In the genomic region with DNA sequence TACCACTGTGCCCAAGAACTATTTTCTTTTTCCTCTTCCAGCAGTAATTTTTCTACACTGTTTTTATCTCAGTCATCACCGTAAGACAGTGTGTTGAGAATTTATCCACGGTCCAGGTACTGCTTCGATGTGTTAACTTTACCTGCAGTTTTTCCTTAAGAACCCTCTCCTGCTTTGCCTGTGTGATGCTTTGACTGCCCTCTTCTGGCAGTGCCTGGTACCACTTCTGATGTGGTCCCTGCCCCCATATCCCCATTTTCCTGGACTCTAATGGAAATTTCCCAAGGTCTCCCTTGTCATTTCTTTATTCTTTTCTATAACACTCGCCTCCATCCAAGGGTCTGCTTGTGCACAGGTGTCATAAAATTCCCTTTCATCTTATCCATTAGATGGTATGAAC, we compare ENCODE assay signal across 8 mouse cellular contexts. TPM values are rescaled to one million over a fixed set of nuclear protein-coding genes. Genes with fewer than 3 reads are reported as not detected.
DNase-seq lines count a peak whose midpoint lies in the region; ATAC-seq and TF ChIP-seq lines count a peak whose summit lies in the region.

No protein-coding gene starts in this region.

- ATAC-seq in kidney, embryonic 14.5 days (ENCODE audit: low FRiP score, low TSS enrichment), result no peak
- ATAC-seq in activated CD4-positive, CD25-positive, alpha-beta regulatory T cell, adult 4 months, result no peak

- 37% methylated on average over 4 of the region's 4 CpGs for WGBS in kidney, adult 2 months
- 51% methylated on average over 4 of the region's 4 CpGs for WGBS in kidney, embryonic 14.5 days
- 34% methylated on average over 4 of the region's 4 CpGs for WGBS in bone marrow, adult 2 months

- H3K36me3 ChIP-seq in kidney, adult 2 months (ENCODE audit: control insufficient read depth, insufficient read depth, low read length), result no peaks in the 10 kb centered on the region
- no peaks in the 10 kb centered on the region for H3K36me3 ChIP-seq in kidney, embryonic 14.5 days (ENCODE audit: control insufficient read depth, insufficient read depth, low read length)
- H3K36me3 ChIP-seq in ES-E14 (ENCODE audit: control insufficient read depth, insufficient read depth, low read length, poor library complexity, severe bottlenecking), result no peaks in the 10 kb centered on the region

- H3K9me3 ChIP-seq in kidney, embryonic 14.5 days (ENCODE audit: control insufficient read depth, low read length), result no peaks in the 10 kb centered on the region
- no peaks in the 10 kb centered on the region for H3K9me3 ChIP-seq in ES-E14 (ENCODE audit: control insufficient read depth, insufficient read depth, low read depth, low read length)

- H3K4me2 ChIP-seq in kidney, embryonic 14.5 days (replicated peaks; ENCODE audit: low read depth, low read length), result no peak overlapping the region

- in situ Hi-C loops in ES-E14 (cut with MboI; ENCODE audit: low sequenced_read_pairs in 2 of 2, unreplicated experiment in 2 of 2), result no loop called here

- TF ChIP-seq POLR2A in kidney, adult 2 months (IDR thresholded peaks at IDR 0.05; ENCODE audit: low read depth, low read length), result no peak
- no peak for TF ChIP-seq POLR2A in bone marrow, adult 2 months (IDR thresholded peaks at IDR 0.05; ENCODE audit: borderline replicate concordance, control insufficient read depth, low read depth, low read length)

- H3K27me3 ChIP-seq in kidney, adult 2 months (replicated peaks; ENCODE audit: control insufficient read depth, insufficient read depth, low read length), result no peaks in the 10 kb centered on the region
- H3K27me3 ChIP-seq in kidney, embryonic 14.5 days (ENCODE audit: control insufficient read depth, insufficient read depth, low read length), result no peaks in the 10 kb centered on the region

- H3K4me1 ChIP-seq in kidney, adult 2 months (ENCODE audit: control insufficient read depth, insufficient read depth, low read length), result peaks cover 7% of the 10 kb centered on the region; the same call in 1 of the 2 replicates
- peaks cover 4% of the 10 kb centered on the region; the same call in 1 of the 2 replicates for H3K4me1 ChIP-seq in kidney, embryonic 14.5 days (ENCODE audit: control insufficient read depth, insufficient read depth, low read length)
- no peaks in the 10 kb centered on the region for H3K4me1 ChIP-seq in ES-E14 (ENCODE audit: control insufficient read depth in 2 of 2, insufficient read depth in 2 of 2, low read length in 2 of 2, poor library complexity in 1 of 2)
- H3K4me1 ChIP-seq in bone marrow, adult 2 months (ENCODE audit: control insufficient read depth, insufficient read depth, low read length), result peaks cover 2% of the 10 kb centered on the region; the same call in 1 of the 2 replicates

- H3K9ac ChIP-seq in kidney, embryonic 14.5 days (ENCODE audit: low read depth, low read length), result no peak overlapping the region
- no peak overlapping the region for H3K9ac ChIP-seq in ES-E14 (ENCODE audit: insufficient read depth, low read depth, low read length, poor library complexity, severe bottlenecking)

- no peak overlapping the region for H3K27ac ChIP-seq in kidney, adult 2 months (ENCODE audit: insufficient read depth, low read depth, low read length)
- no peak overlapping the region for H3K27ac ChIP-seq in kidney, embryonic 14.5 days (ENCODE audit: low read depth, low read length)
- H3K27ac ChIP-seq in ES-E14 (ENCODE audit: insufficient read depth, low read depth, low read length, poor library complexity, severe bottlenecking), result no peak overlapping the region
- H3K27ac ChIP-seq in bone marrow, adult 2 months (ENCODE audit: control insufficient read depth, insufficient read depth, low read depth, low read length, poor library complexity), result no peak overlapping the region

- no peak overlapping the region for H3K4me3 ChIP-seq in kidney, adult 2 months (ENCODE audit: insufficient read depth, low read depth, low read length)
- H3K4me3 ChIP-seq in kidney, embryonic 14.5 days (ENCODE audit: low read length), result no peak overlapping the region
- no peak overlapping the region for H3K4me3 ChIP-seq in ES-E14 (ENCODE audit: insufficient read depth in 1 of 2, low read depth in 1 of 2, low read length in 2 of 2, poor library complexity in 1 of 2, severe bottlenecking in 1 of 2)
- no peak overlapping the region for H3K4me3 ChIP-seq in bone marrow, adult 2 months (replicated peaks; ENCODE audit: control insufficient read depth, low read depth, low read length)

- peak; percentile 66 for DNase-seq in kidney, adult 2 months
- DNase-seq in ES-E14 (ENCODE audit: low read depth, low spot score), result peak; percentile 41
- DNase-seq in forelimb bud, embryonic 11.5 days (ENCODE audit: low read depth, low spot score), result peak; percentile 40
- peak; percentile 55 to 69 for DNase-seq in left cerebral cortex, adult 18-20 months (ENCODE audit: low spot score in 2 of 2)
- DNase-seq in right cerebral cortex, postnatal 10 days (ENCODE audit: low spot score in 2 of 2), result peak; percentile 42 to 57

- peak; percentile 71 for TF ChIP-seq CTCF in kidney, adult 2 months (conservative IDR thresholded peaks at IDR 0.05; ENCODE audit: insufficient read depth, insufficient read length, low read depth, low read length)
- TF ChIP-seq CTCF in bone marrow, adult 2 months (IDR thresholded peaks at IDR 0.05; ENCODE audit: control insufficient read depth, insufficient read depth, low read length), result peak; percentile 73

TF ChIP-seq in ES-E14, 5 proteins besides CTCF, POLR2A, EP300 and RAD21:
- TF ChIP-seq ZNF384 (IDR thresholded peaks at IDR 0.05; ENCODE audit: low read depth, low read length), result no peak
- no peak for TF ChIP-seq MAFK (IDR thresholded peaks at IDR 0.05; ENCODE audit: insufficient read depth, low read depth, low read length)
- TF ChIP-seq HCFC1 (IDR thresholded peaks at IDR 0.05; ENCODE audit: borderline replicate concordance, insufficient read depth, low read length), result no peak
- TF ChIP-seq ZC3H11A (IDR thresholded peaks at IDR 0.05; ENCODE audit: borderline replicate concordance, low read depth, low read length), result peak; percentile 5; the same call in 1 of the 2 replicates
- no peak for TF ChIP-seq CHD2 (IDR thresholded peaks at IDR 0.05; ENCODE audit: low read depth, low read length)

RNA-seq across cellular contexts. Expression of a gene that starts 3.3 kb away (rescaled TPM):
- 15.9 and 23.8 TPM in 2 replicates for polyA plus RNA-seq in kidney, adult 2 months (2012; rRNA removed)
- polyA plus RNA-seq in kidney, embryonic 14.5 days (2014; fragmentation: Nextera tagmentation; extraction: Ambion mirVana), result 82.7 and 94.3 TPM in 2 replicates
- 19.4 and 36.2 TPM in 2 replicates for total RNA-seq in ES-E14 (2012; rRNA removed)
- 115 and 118 TPM in 2 replicates for polyA plus RNA-seq in bone marrow, adult 2 months (2011; ENCODE audit: insufficient read depth, insufficient read length, low replicate concordance, missing spikeins)
- 10 to 100 TPM; 56.7 to 59.3 TPM for total RNA-seq in left cerebral cortex, adult 18-20 months (2021)
- 10 to 100 TPM; 53.4 to 56.8 TPM for polyA plus RNA-seq in activated CD4-positive, CD25-positive, alpha-beta regulatory T cell, adult 4 months (2017; shearing (Covaris generic))

RNA-seq across cellular contexts. Expression of a gene that starts 37.3 kb away (rescaled TPM):
- 3.0 and 4.3 TPM in 2 replicates for polyA plus RNA-seq in kidney, adult 2 months (2012; rRNA removed)
- polyA plus RNA-seq in kidney, embryonic 14.5 days (2014; fragmentation: Nextera tagmentation; extraction: Ambion mirVana), result 8.2 and 11.1 TPM in 2 replicates
- total RNA-seq in ES-E14 (2012; rRNA removed), result 0.21 and 0.45 TPM in 2 replicates
- 7.0 and 8.3 TPM in 2 replicates for polyA plus RNA-seq in bone marrow, adult 2 months (2011; ENCODE audit: insufficient read depth, insufficient read length, low replicate concordance, missing spikeins)
- under 1 TPM; 0.09 TPM for total RNA-seq in left cerebral cortex, adult 18-20 months (2021)
- polyA plus RNA-seq in activated CD4-positive, CD25-positive, alpha-beta regulatory T cell, adult 4 months (2017; shearing (Covaris generic)), result under 1 TPM in 1 of 2 experiments, not detected in 1; 0.09 TPM
